Comparison of ENCODE assay signal across 12 mouse cellular contexts in genomic region chr5:140661875-140662643, GRCm38 (mm10). TPM values are rescaled to one million over a fixed set of nuclear protein-coding genes. Genes with fewer than 3 reads are reported as not detected.
DNase-seq lines count a peak whose midpoint lies in the region; ATAC-seq and TF ChIP-seq lines count a peak whose summit lies in the region.
"Had no signal": no experiment of that assay in that cellular context is flagged by ENCODE, and none has a peak within 500 bp of the region (broad histone marks: within the 10 kb centered on the region; RNA-seq: fewer than 3 reads in every experiment).

No protein-coding gene starts in this region.

- H3K9ac ChIP-seq in heart, embryonic 16.5 days (ENCODE audit: low read length) = peak overlapping the region; percentile 47
- H3K9ac ChIP-seq: hindbrain, embryonic 13.5 days had no signal

- 41% methylated on average over 12 of the region's 12 CpGs for WGBS in heart, embryonic 16.5 days
- 74% methylated on average over 12 of the region's 12 CpGs for WGBS in limb, embryonic 10.5 days

- ATAC-seq in heart, embryonic 16.5 days (replicated peaks; ENCODE audit: extremely low read depth, insufficient read depth, low FRiP score) = no peak

- H3K4me1 ChIP-seq in heart, embryonic 16.5 days (ENCODE audit: control insufficient read depth, insufficient read depth, low read length) = peaks cover 26% of the 10 kb centered on the region
- H3K4me1 ChIP-seq in testis, adult 2 months (ENCODE audit: control insufficient read depth, insufficient read depth, low read length) = no peaks in the 10 kb centered on the region; the same call in 1 of the 2 replicates
- H3K4me1 ChIP-seq in limb, embryonic 10.5 days = peaks cover 24% of the 10 kb centered on the region

- H3K36me3 ChIP-seq in heart, embryonic 16.5 days (ENCODE audit: control insufficient read depth, insufficient read depth) = no peaks in the 10 kb centered on the region
- no peaks in the 10 kb centered on the region for H3K36me3 ChIP-seq in testis, adult 2 months (ENCODE audit: control insufficient read depth, insufficient read depth, low read length)
- H3K36me3 ChIP-seq in limb, embryonic 10.5 days = peaks cover 5% of the 10 kb centered on the region; the same call in 1 of the 2 replicates

- no peaks in the 10 kb centered on the region for H3K27me3 ChIP-seq in heart, embryonic 16.5 days (ENCODE audit: control insufficient read depth, insufficient read depth, low read length)
- no peaks in the 10 kb centered on the region for H3K27me3 ChIP-seq in testis, adult 2 months (ENCODE audit: control insufficient read depth, insufficient read depth, low read length)
- peaks cover 14% of the 10 kb centered on the region; the same call in 1 of the 2 replicates for H3K27me3 ChIP-seq in limb, embryonic 10.5 days (ENCODE audit: low read depth, poor library complexity, severe bottlenecking)
- H3K27me3 ChIP-seq: hindbrain, embryonic 13.5 days had no signal

- peak overlapping the region; percentile 36 for H3K4me2 ChIP-seq in heart, embryonic 16.5 days (ENCODE audit: low read depth, low read length)
- H3K4me2 ChIP-seq: hindbrain, embryonic 13.5 days had no signal

- H3K27ac ChIP-seq in heart, embryonic 16.5 days (ENCODE audit: low read length) = peak overlapping the region; percentile 64
- H3K27ac ChIP-seq in testis, adult 2 months (ENCODE audit: control insufficient read depth, insufficient read depth, low read depth, low read length) = peak overlapping the region; percentile 33; the same call in 1 of the 2 replicates
- H3K27ac ChIP-seq in limb, embryonic 10.5 days = peak overlapping the region; percentile 0; the same call in 1 of the 2 replicates
- H3K27ac ChIP-seq: hindbrain, embryonic 13.5 days had no signal

- intact Hi-C loops in heart, postnatal 25 days (cut with DNase I) = no loop called here

- TF ChIP-seq CTCF in testis, adult 2 months (IDR thresholded peaks at IDR 0.05; ENCODE audit: control insufficient read depth, insufficient read depth, insufficient replicate concordance, low read depth, low read length) = no peak

- no peaks in the 10 kb centered on the region for H3K9me3 ChIP-seq in heart, embryonic 16.5 days (replicated peaks; ENCODE audit: control insufficient read depth, low read length)
- H3K9me3 ChIP-seq in limb, embryonic 10.5 days (replicated peaks) = no peaks in the 10 kb centered on the region
- H3K9me3 ChIP-seq: hindbrain, embryonic 13.5 days had no signal

- no peak overlapping the region for H3K4me3 ChIP-seq in heart, embryonic 16.5 days (ENCODE audit: low read length)
- no peak overlapping the region for H3K4me3 ChIP-seq in testis, adult 2 months (ENCODE audit: control insufficient read depth, low read depth, low read length)
- H3K4me3 ChIP-seq in limb, embryonic 10.5 days = no peak overlapping the region
- H3K4me3 ChIP-seq: hindbrain, embryonic 13.5 days had no signal

- no peak for TF ChIP-seq POLR2A in testis, adult 2 months (IDR thresholded peaks at IDR 0.05; ENCODE audit: control insufficient read depth, low read depth, low read length)

- DNase-seq in heart, postnatal 25 days (ENCODE audit: low spot score) = no peak
- DNase-seq in testis, postnatal 14 days (ENCODE audit: low spot score) = no peak
- DNase-seq in limb, embryonic 10.5 days (ENCODE audit: low spot score) = no peak
- no peak for DNase-seq in urinary bladder, adult 2 months (ENCODE audit: low spot score)
- no peak for DNase-seq in embryo, embryonic 10.5 days (ENCODE audit: low spot score)
- no peak for DNase-seq in gastrocnemius, postnatal 10 days
- DNase-seq: layer of hippocampus, postnatal 36 days; lung, postnatal 10 days; thymus, adult 2 months had no signal

RNA-seq across cellular contexts. Expression of gene Ttyh3, which starts 13.2 kb away (rescaled TPM):
- polyA plus RNA-seq in heart, embryonic 16.5 days (2015; fragmentation: Nextera tagmentation; extraction: Ambion mirVana) = 16.3 and 17.9 TPM in 2 replicates
- total RNA-seq in heart, postnatal 25 days (2021) = 10 to 100 TPM; 15.6 to 18.6 TPM
- polyA plus RNA-seq in testis, adult 2 months (2012; rRNA removed) = 16.2 and 18.3 TPM in 2 replicates
- polyA plus RNA-seq in limb, embryonic 10.5 days (2016; fragmentation: Nextera tagmentation; extraction: Ambion mirVana) = 36.6 and 47.0 TPM in 2 replicates
- 11.7 and 24.4 TPM in 2 replicates for polyA plus RNA-seq in urinary bladder, adult 2 months (2012; rRNA removed)
- total RNA-seq in gastrocnemius, postnatal 10 days (2021) = 10 to 100 TPM; 33.4 to 42.5 TPM

RNA-seq across cellular contexts. Expression of gene Iqce, which starts 40.1 kb away (rescaled TPM):
- polyA plus RNA-seq in heart, embryonic 16.5 days (2015; fragmentation: Nextera tagmentation; extraction: Ambion mirVana) = 9.6 and 10.3 TPM in 2 replicates
- 1 to 10 TPM; 4.5 to 7.5 TPM for total RNA-seq in heart, postnatal 25 days (2021)
- polyA plus RNA-seq in testis, adult 2 months (2012; rRNA removed) = 126 and 134 TPM in 2 replicates
- 24.2 and 24.9 TPM in 2 replicates for polyA plus RNA-seq in limb, embryonic 10.5 days (2016; fragmentation: Nextera tagmentation; extraction: Ambion mirVana)
- 21.0 and 24.3 TPM in 2 replicates for polyA plus RNA-seq in urinary bladder, adult 2 months (2012; rRNA removed)
- 1 to 10 TPM; 8.3 to 9.0 TPM for total RNA-seq in gastrocnemius, postnatal 10 days (2021)

RNA-seq across cellular contexts. Expression of gene Brat1, which starts 42.8 kb away (rescaled TPM):
- 15.3 and 16.6 TPM in 2 replicates for polyA plus RNA-seq in heart, embryonic 16.5 days (2015; fragmentation: Nextera tagmentation; extraction: Ambion mirVana)
- 1 to 10 TPM; 7.2 to 8.4 TPM for total RNA-seq in heart, postnatal 25 days (2021)
- polyA plus RNA-seq in testis, adult 2 months (2012; rRNA removed) = 22.5 and 23.3 TPM in 2 replicates
- 21.8 and 22.2 TPM in 2 replicates for polyA plus RNA-seq in limb, embryonic 10.5 days (2016; fragmentation: Nextera tagmentation; extraction: Ambion mirVana)
- 14.5 and 14.8 TPM in 2 replicates for polyA plus RNA-seq in urinary bladder, adult 2 months (2012; rRNA removed)
- 1 to 10 TPM; 8.9 to 9.4 TPM for total RNA-seq in gastrocnemius, postnatal 10 days (2021)

RNA-seq across cellular contexts. Expression of gene Lfng, which starts 54.9 kb away (rescaled TPM):
- polyA plus RNA-seq in heart, embryonic 16.5 days (2015; fragmentation: Nextera tagmentation; extraction: Ambion mirVana) = 6.2 and 7.7 TPM in 2 replicates
- 10 to 100 TPM in 1 of 2 experiments, 1 to 10 TPM in 1; 7.3 to 10.8 TPM for total RNA-seq in heart, postnatal 25 days (2021)
- 1.4 TPM in 2 replicates for polyA plus RNA-seq in testis, adult 2 months (2012; rRNA removed)
- polyA plus RNA-seq in limb, embryonic 10.5 days (2016; fragmentation: Nextera tagmentation; extraction: Ambion mirVana) = 4.3 and 5.8 TPM in 2 replicates
- polyA plus RNA-seq in urinary bladder, adult 2 months (2012; rRNA removed) = 20.6 and 23.6 TPM in 2 replicates
- 1 to 10 TPM; 7.1 to 9.0 TPM for total RNA-seq in gastrocnemius, postnatal 10 days (2021)

Comparison
In these comparisons a context has a peak if more than half of its experiments do, and no peak if none do; other contexts are left out.
1. H3K27ac ChIP-seq: peak in every context shown above with its lines; median percentile 64 in heart, embryonic 16.5 days; 33 in testis, adult 2 months; 0 in limb, embryonic 10.5 days.